Mouse (Mus musculus) liver, embryonic 12.5 days (tissue): ENCODE results near the gene Usp49. TPM values are rescaled to one million over a fixed set of nuclear protein-coding genes. Genes with fewer than 3 reads are reported as not detected.

Experiments
- ATAC-seq: fragments of 200-750 bp; cut with Nextera tagmentation; 2 replicates; pipeline ENCODE4 v1.8.0; 2017; ENCODE audit warnings: moderate number of reproducible peaks, mild to moderate bottlenecking, moderate library complexity
- H3K27ac ChIP-seq: fragments of 300-500 bp; sonication (generic); 2 replicates; pipeline ENCODE4 v1.5.1; 2016; ENCODE audit warnings: mild to moderate bottlenecking
- H3K27me3 ChIP-seq: fragments of 300-500 bp; sonication (generic); replicated peaks from 2 replicates; pipeline ENCODE4 v1.6.1; 2016; ENCODE audit warnings: mild to moderate bottlenecking, moderate library complexity
- H3K36me3 ChIP-seq: fragments of 300-500 bp; sonication (generic); 2 replicates; pipeline ENCODE4 v1.6.1; 2016; ENCODE audit warnings: mild to moderate bottlenecking, moderate library complexity
- H3K4me1 ChIP-seq: fragments of 300-500 bp; sonication (generic); 2 replicates; pipeline ENCODE4 v1.6.1; 2016
- H3K4me2 ChIP-seq: fragments of 300-500 bp; sonication (generic); 2 replicates; pipeline ENCODE4 v1.6.1; 2016; ENCODE audit warnings: mild to moderate bottlenecking, moderate library complexity
- H3K4me3 ChIP-seq: fragments of 300-500 bp; sonication (generic); 2 replicates; pipeline ENCODE4 v1.5.1; 2016; ENCODE audit warnings: mild to moderate bottlenecking, moderate library complexity
- H3K9ac ChIP-seq: fragments of 300-500 bp; sonication (generic); 2 replicates; pipeline ENCODE4 v1.6.1; 2016; ENCODE audit warnings: mild to moderate bottlenecking, moderate library complexity
- H3K9me3 ChIP-seq: fragments of 300-500 bp; sonication (generic); replicated peaks from 2 replicates; pipeline ENCODE4 v1.6.1; 2016; ENCODE audit warnings: mild to moderate bottlenecking, moderate library complexity
- WGBS: fragments of 180-500 bp; shearing (Covaris S2); methylation state at CpG from one replicate; pipeline ENCODE4 v1.1.7; 2016; ENCODE audit not compliant: insufficient replicate concordance; 5-methylcytosine and 5-hydroxymethylcytosine counted together
- polyA plus RNA-seq: library from polyadenylated mRNA; unstranded; fragments of >200 nt; fragmentation: Nextera tagmentation; extraction: Ambion mirVana; gene quantifications from 2 replicates; pipeline ENCODE4 v1.2.1, GENCODE M21; 2016

Usp49 gene
- polyA plus RNA-seq, 1 experiment from 2014 or later, result 6.2 TPM

GRCm38 (mm10) chr17:47702548-47703345, 72.3 kb downstream of the Usp49 start:
- no peak overlapping the region for H3K9ac ChIP-seq
- WGBS, result 21% methylated on average over 28 of the region's 28 CpGs
- H3K4me2 ChIP-seq, result no peak overlapping the region
- H3K9me3 ChIP-seq, result no peaks in the 10 kb centered on the region
- no peaks in the 10 kb centered on the region for H3K36me3 ChIP-seq
- peaks cover 76% of the 10 kb centered on the region for H3K27me3 ChIP-seq
- ATAC-seq, result no peak
- peaks cover 7% of the 10 kb centered on the region; the same call in 1 of the 2 replicates for H3K4me1 ChIP-seq
- H3K27ac ChIP-seq, result no peak overlapping the region
- H3K4me3 ChIP-seq, result no peak overlapping the region

GRCm38 (mm10) chr17:47703556-47703955, 73.1 kb downstream of the Usp49 start:
- Histone ChIP-seq H3K36me3 (no peaks in the 10 kb centered on the region), H3K9me3 (no peaks in the 10 kb centered on the region), H3K4me1 (no peaks in the 10 kb centered on the region; the same call in 1 of the 2 replicates), H3K27me3 (peaks cover 76% of the 10 kb centered on the region), H3K4me3 (no peak overlapping the region), H3K4me2 (no peak overlapping the region), H3K27ac (no peak overlapping the region), H3K9ac (no peak overlapping the region)
- WGBS, result 20% methylated on average over 20 of the region's 20 CpGs
- ATAC-seq, result no peak

- 60% methylated on average over 4 of the region's 4 CpGs for WGBS
- Histone ChIP-seq H3K4me1 (no peaks in the 10 kb centered on the region; the same call in 1 of the 2 replicates), H3K9me3 (no peaks in the 10 kb centered on the region), H3K4me2 (no peak overlapping the region), H3K9ac (no peak overlapping the region), H3K4me3 (no peak overlapping the region), H3K27ac (no peak overlapping the region), H3K36me3 (no peaks in the 10 kb centered on the region), H3K27me3 (peaks cover 86% of the 10 kb centered on the region)
- no peak for ATAC-seq
Measured at GRCm38 (mm10) chr17:47704692-47705091, 74.2 kb downstream of the Usp49 start.

- ATAC-seq, result no peak
- H3K4me2 ChIP-seq, result no peak overlapping the region
- H3K27me3 ChIP-seq, result peaks cover 91% of the 10 kb centered on the region
- 50% methylated on average over 1 of the region's 1 CpGs for WGBS
- H3K4me3 ChIP-seq, result no peak overlapping the region
- H3K9ac ChIP-seq, result no peak overlapping the region
- H3K36me3 ChIP-seq, result no peaks in the 10 kb centered on the region
- H3K4me1 ChIP-seq, result peaks cover under 1% of the 10 kb centered on the region; the same call in 1 of the 2 replicates
- H3K9me3 ChIP-seq, result no peaks in the 10 kb centered on the region
- H3K27ac ChIP-seq, result no peak overlapping the region
Measured at GRCm38 (mm10) chr17:47706196-47706595, 75.7 kb downstream of the Usp49 start.

- 68% methylated on average over 3 of the region's 3 CpGs for WGBS
- Histone ChIP-seq H3K27me3 (peaks cover 84% of the 10 kb centered on the region), H3K36me3 (no peaks in the 10 kb centered on the region), H3K4me1 (peaks cover 9% of the 10 kb centered on the region), H3K4me2 (no peak overlapping the region), H3K27ac (no peak overlapping the region), H3K4me3 (no peak overlapping the region), H3K9ac (no peak overlapping the region), H3K9me3 (no peaks in the 10 kb centered on the region)
- ATAC-seq, result no peak
Measured at GRCm38 (mm10) chr17:47707961-47708360, 77.5 kb downstream of the Usp49 start.

GRCm38 (mm10) chr17:47708972-47709371, 78.5 kb downstream of the Usp49 start:
- ATAC-seq, result no peak

GRCm38 (mm10) chr17:47710036-47710435, 79.5 kb downstream of the Usp49 start:
- Histone ChIP-seq H3K9me3 (no peaks in the 10 kb centered on the region), H3K4me2 (no peak overlapping the region), H3K4me3 (no peak overlapping the region), H3K9ac (no peak overlapping the region), H3K4me1 (peaks cover 9% of the 10 kb centered on the region; the same call in 1 of the 2 replicates), H3K27me3 (peaks cover 65% of the 10 kb centered on the region), H3K27ac (no peak overlapping the region), H3K36me3 (no peaks in the 10 kb centered on the region)
- 25% methylated on average over 3 of the region's 3 CpGs for WGBS
- no peak for ATAC-seq

More at GRCm38 (mm10) chr17:47708972-47709371, 78.5 kb downstream of the Usp49 start:
- no peaks in the 10 kb centered on the region for H3K9me3 ChIP-seq
- peaks cover 76% of the 10 kb centered on the region for H3K27me3 ChIP-seq
- H3K4me2 ChIP-seq, result no peak overlapping the region
- 74% methylated on average over 4 of the region's 4 CpGs for WGBS
- H3K27ac ChIP-seq, result no peak overlapping the region
- H3K4me3 ChIP-seq, result no peak overlapping the region
- H3K9ac ChIP-seq, result no peak overlapping the region
- H3K36me3 ChIP-seq, result no peaks in the 10 kb centered on the region
- H3K4me1 ChIP-seq, result peaks cover 9% of the 10 kb centered on the region; the same call in 1 of the 2 replicates

GRCm38 (mm10) chr17:47711883-47712282, 81.4 kb downstream of the Usp49 start:
- Histone ChIP-seq H3K4me2 (no peak overlapping the region), H3K27me3 (peaks cover 63% of the 10 kb centered on the region), H3K9me3 (no peaks in the 10 kb centered on the region), H3K27ac (no peak overlapping the region), H3K9ac (no peak overlapping the region), H3K4me3 (no peak overlapping the region), H3K4me1 (peaks cover 9% of the 10 kb centered on the region; the same call in 1 of the 2 replicates), H3K36me3 (no peaks in the 10 kb centered on the region)
- WGBS, result 41% methylated on average over 6 of the region's 6 CpGs
- peak; percentile 43; the same call in 1 of the 2 replicates for ATAC-seq

- Histone ChIP-seq H3K4me2 (no peak overlapping the region), H3K36me3 (no peaks in the 10 kb centered on the region), H3K4me3 (no peak overlapping the region), H3K27me3 (peaks cover 52% of the 10 kb centered on the region; the same call in 1 of the 2 replicates), H3K4me1 (peaks cover 9% of the 10 kb centered on the region; the same call in 1 of the 2 replicates), H3K9me3 (no peaks in the 10 kb centered on the region), H3K9ac (no peak overlapping the region), H3K27ac (no peak overlapping the region)
- WGBS, result 55% methylated on average over 10 of the region's 22 CpGs
- no peak for ATAC-seq
Measured at GRCm38 (mm10) chr17:47712889-47713571, 82.5 kb downstream of the Usp49 start.

GRCm38 (mm10) chr17:47715037-47715436, 84.5 kb downstream of the Usp49 start:
- no peaks in the 10 kb centered on the region for H3K36me3 ChIP-seq
- no peak overlapping the region for H3K9ac ChIP-seq
- WGBS, result 34% methylated on average over 3 of the region's 3 CpGs
- H3K27ac ChIP-seq, result no peak overlapping the region
- H3K4me1 ChIP-seq, result peaks cover 9% of the 10 kb centered on the region; the same call in 1 of the 2 replicates
- H3K4me3 ChIP-seq, result no peak overlapping the region
- H3K4me2 ChIP-seq, result no peak overlapping the region
- peaks cover 42% of the 10 kb centered on the region; the same call in 1 of the 2 replicates for H3K27me3 ChIP-seq
- H3K9me3 ChIP-seq, result no peaks in the 10 kb centered on the region
- no peak for ATAC-seq

GRCm38 (mm10) chr17:47721183-47721582, 90.7 kb downstream of the Usp49 start:
- no peak overlapping the region for H3K9ac ChIP-seq
- no peaks in the 10 kb centered on the region for H3K36me3 ChIP-seq
- no peak overlapping the region for H3K4me3 ChIP-seq
- peaks cover 18% of the 10 kb centered on the region; the same call in 1 of the 2 replicates for H3K27me3 ChIP-seq
- no peak overlapping the region for H3K4me2 ChIP-seq
- WGBS, result 33% methylated on average over 4 of the region's 4 CpGs
- H3K4me1 ChIP-seq, result no peaks in the 10 kb centered on the region
- ATAC-seq, result no peak
- no peak overlapping the region for H3K27ac ChIP-seq
- no peaks in the 10 kb centered on the region for H3K9me3 ChIP-seq

- WGBS, result 63% methylated on average over 11 of the region's 11 CpGs
- H3K27me3 ChIP-seq, result peaks cover 30% of the 10 kb centered on the region
- no peaks in the 10 kb centered on the region for H3K36me3 ChIP-seq
- H3K9me3 ChIP-seq, result no peaks in the 10 kb centered on the region
- H3K4me3 ChIP-seq, result no peak within 1 kb of the TSS
- no peak for ATAC-seq
- H3K9ac ChIP-seq, result no peak within 1 kb of the TSS
- H3K4me2 ChIP-seq, result no peak within 1 kb of the TSS
- no peak within 1 kb of the TSS for H3K27ac ChIP-seq
- H3K4me1 ChIP-seq, result no peaks in the 10 kb centered on the region
Measured at GRCm38 (mm10) chr17:47726566-47726965, 96.1 kb downstream of the Usp49 start, which contains the start of gene Pgc. TSS of gene Pgc (plus strand) at chr17:47726842.
